Mouse (Mus musculus) spleen, adult 2 months (tissue): Measurements from ENCODE around the gene Phf10. TPM values are rescaled to one million over a fixed set of nuclear protein-coding genes. Genes with fewer than 3 reads are reported as not detected.

Source experiments
- DNase-seq, 2 experiments: peaks; one replicate each; pipeline versions ENCODE4 v3.0.0 to v3.0.0-alpha.2; 2012 to 2021; ENCODE audit warnings: low spot score in 2 of 2, low read depth in 1 of 2
- H3K27ac ChIP-seq: fragments of 200-500 bp; 2 replicates; pipeline ENCODE4 v1.5.1; 2012; ENCODE audit warnings: low read length, inconsistent platforms; ENCODE audit not compliant: insufficient read depth
- H3K27me3 ChIP-seq: fragments of 200-500 bp; 2 replicates; pipeline ENCODE4 v1.6.1; 2012; ENCODE audit warnings: mild to moderate bottlenecking, moderate library complexity, low read length, inconsistent platforms; ENCODE audit not compliant: control insufficient read depth, insufficient read depth
- H3K36me3 ChIP-seq: fragments of 200-500 bp; 2 replicates; pipeline ENCODE4 v1.6.1; 2012; ENCODE audit warnings: mild to moderate bottlenecking, low read length, inconsistent platforms; ENCODE audit not compliant: control insufficient read depth, insufficient read depth
- H3K4me1 ChIP-seq: fragments of 200-500 bp; 2 replicates; pipeline ENCODE4 v1.6.1; 2011; ENCODE audit warnings: inconsistent platforms; ENCODE audit not compliant: control insufficient read depth, insufficient read depth, insufficient read length
- H3K4me3 ChIP-seq: fragments of 200-500 bp; 2 replicates; pipeline ENCODE4 v1.5.1; 2011; ENCODE audit warnings: mild to moderate bottlenecking, inconsistent platforms; ENCODE audit not compliant: insufficient read depth, insufficient read length; ENCODE audit errors: extremely low read depth
- CTCF ChIP-seq: fragments of 200-500 bp; IDR thresholded peaks from 2 replicates; pipeline ENCODE4 v1.5.1; 2011; ENCODE audit warnings: mild to moderate bottlenecking, inconsistent platforms; ENCODE audit not compliant: insufficient read depth, insufficient read length, insufficient replicate concordance; ENCODE audit errors: extremely low read depth
- POLR2A ChIP-seq: fragments of 200-500 bp; IDR thresholded peaks from 2 replicates; pipeline ENCODE4 v1.6.1; 2011; ENCODE audit warnings: low read depth, low read length, inconsistent platforms
- WGBS: fragments of 180-500 bp; shearing (Covaris S2); methylation state at CpG from one replicate; pipeline ENCODE4 v1.1.7; 2018; 5-methylcytosine and 5-hydroxymethylcytosine counted together
- polyA plus RNA-seq: library from polyadenylated mRNA; depleted of rRNA; stranded (reverse); fragments of >200 nt; gene quantifications from 2 replicates; pipeline ENCODE4 v1.2.3, GENCODE M21; 2012

Gene Phf10
- polyA plus RNA-seq, 1 experiment, result 9.7 TPM

- Histone ChIP-seq H3K27ac (no peak overlapping the region), H3K4me3 (no peak overlapping the region), H3K27me3 (no peaks in the 10 kb centered on the region), H3K4me1 (no peaks in the 10 kb centered on the region), H3K36me3 (no peaks in the 10 kb centered on the region)
- WGBS, result 52% methylated on average over 6 of the region's 6 CpGs
- TF ChIP-seq CTCF (no peak), POLR2A (no peak)
- DNase-seq, result no peak
Observed at GRCm38 (mm10) chr17:14912420-14912819, 48.7 kb downstream of the Phf10 start.

GRCm38 (mm10) chr17:14910771-14911170 lies 50.3 kb downstream of the Phf10 start:
- 95% methylated on average over 5 of the region's 5 CpGs for WGBS
- no peaks in the 10 kb centered on the region for H3K27me3 ChIP-seq
- H3K4me3 ChIP-seq, result no peak overlapping the region
- H3K4me1 ChIP-seq, result no peaks in the 10 kb centered on the region
- no peak for DNase-seq
- TF ChIP-seq CTCF, result no peak
- TF ChIP-seq POLR2A, result no peak
- H3K27ac ChIP-seq, result no peak overlapping the region
- no peaks in the 10 kb centered on the region for H3K36me3 ChIP-seq

- Histone ChIP-seq H3K4me3 (no peak overlapping the region), H3K4me1 (no peaks in the 10 kb centered on the region), H3K27me3 (no peaks in the 10 kb centered on the region), H3K36me3 (no peaks in the 10 kb centered on the region), H3K27ac (no peak overlapping the region)
- no peak for DNase-seq
- TF ChIP-seq CTCF, result no peak
- no peak for TF ChIP-seq POLR2A
- 66% methylated on average over 5 of the region's 5 CpGs for WGBS
Observed at GRCm38 (mm10) chr17:14909331-14909730, 51.7 kb downstream of the Phf10 start.

GRCm38 (mm10) chr17:14907136-14907535 lies 53.9 kb downstream of the Phf10 start:
- no peaks in the 10 kb centered on the region for H3K4me1 ChIP-seq
- no peak for DNase-seq
- 79% methylated on average over 12 of the region's 12 CpGs for WGBS
- H3K27me3 ChIP-seq, result no peaks in the 10 kb centered on the region
- TF ChIP-seq POLR2A (no peak), CTCF (no peak)
- no peak overlapping the region for H3K4me3 ChIP-seq
- H3K27ac ChIP-seq, result no peak overlapping the region
- no peaks in the 10 kb centered on the region for H3K36me3 ChIP-seq

- H3K4me1 ChIP-seq, result no peaks in the 10 kb centered on the region
- no peaks in the 10 kb centered on the region for H3K36me3 ChIP-seq
- no peaks in the 10 kb centered on the region for H3K27me3 ChIP-seq
- H3K4me3 ChIP-seq, result no peak overlapping the region
- TF ChIP-seq CTCF, result no peak
- DNase-seq, result no peak
- no peak overlapping the region for H3K27ac ChIP-seq
- WGBS, result 78% methylated on average over 1 of the region's 1 CpGs
Observed at GRCm38 (mm10) chr17:14906611-14907010, 54.5 kb downstream of the Phf10 start.

- WGBS, result 35% methylated on average over 7 of the region's 7 CpGs
- DNase-seq, result peak; percentile 18 to 28
- no peaks in the 10 kb centered on the region for H3K4me1 ChIP-seq
- H3K4me3 ChIP-seq, result no peak overlapping the region
- no peak overlapping the region for H3K27ac ChIP-seq
- no peaks in the 10 kb centered on the region for H3K27me3 ChIP-seq
- TF ChIP-seq CTCF (no peak; the same call in 1 of the 2 replicates), POLR2A (no peak)
- no peaks in the 10 kb centered on the region for H3K36me3 ChIP-seq
Observed at GRCm38 (mm10) chr17:14904637-14905265, 56.3 kb downstream of the Phf10 start.

- no peak for DNase-seq
- no peak overlapping the region for H3K27ac ChIP-seq
- H3K27me3 ChIP-seq, result no peaks in the 10 kb centered on the region
- WGBS, result 90% methylated on average over 6 of the region's 6 CpGs
- H3K4me3 ChIP-seq, result no peak overlapping the region
- no peak for TF ChIP-seq POLR2A
- TF ChIP-seq CTCF, result no peak
- no peaks in the 10 kb centered on the region for H3K36me3 ChIP-seq
- H3K4me1 ChIP-seq, result no peaks in the 10 kb centered on the region
Observed at GRCm38 (mm10) chr17:14904206-14904605, 56.9 kb downstream of the Phf10 start.
